Mouse (Mus musculus): ENCODE measurements around the gene Peli3.
A peak's percentile ranks its signal among the peaks of the same experiment; 100 is the strongest.

The Peli3 gene

DNA sequence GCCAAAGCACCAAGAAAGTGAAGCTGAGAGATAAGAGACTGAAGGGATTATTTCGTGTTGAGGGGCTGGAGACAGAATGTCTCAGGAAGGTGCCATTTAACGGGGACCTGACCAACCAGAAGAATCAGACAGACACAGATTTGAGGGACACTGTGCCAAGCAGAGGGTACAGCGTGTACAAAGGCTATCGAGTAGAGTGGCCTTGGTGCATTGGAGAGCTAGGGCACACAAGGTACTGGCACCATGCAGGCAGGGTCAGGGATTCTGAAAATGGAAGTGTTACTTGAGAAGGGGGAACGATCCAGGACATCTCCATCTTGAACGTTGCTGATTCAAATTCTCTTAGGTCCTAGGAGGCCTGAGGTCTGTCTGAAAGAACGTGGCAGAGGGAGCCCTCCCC is 33.6 kb downstream of the Peli3 start:
- DNase-seq (ENCODE audit: low read depth), result no peak

DNA sequence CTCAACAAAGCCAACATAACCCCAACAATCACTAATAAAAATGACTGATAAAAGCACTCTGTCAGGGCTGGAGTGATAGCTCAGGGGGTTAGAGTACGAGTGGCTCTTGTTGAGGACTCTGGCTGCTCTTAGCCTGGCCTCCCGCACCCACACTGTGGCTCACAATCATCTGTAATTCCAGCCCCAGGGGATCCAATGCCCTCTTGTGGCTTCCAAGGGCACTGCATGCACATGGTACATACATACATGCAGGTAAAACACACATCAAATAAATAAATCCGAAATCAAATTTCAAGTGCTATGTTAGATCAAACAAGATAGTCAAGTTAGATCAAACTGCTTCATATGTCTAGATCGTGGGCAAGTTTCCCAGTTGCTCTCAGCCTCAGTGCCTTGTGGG is 34.8 kb downstream of the Peli3 start:
- no peak for DNase-seq (ENCODE audit: low read depth)

DNA sequence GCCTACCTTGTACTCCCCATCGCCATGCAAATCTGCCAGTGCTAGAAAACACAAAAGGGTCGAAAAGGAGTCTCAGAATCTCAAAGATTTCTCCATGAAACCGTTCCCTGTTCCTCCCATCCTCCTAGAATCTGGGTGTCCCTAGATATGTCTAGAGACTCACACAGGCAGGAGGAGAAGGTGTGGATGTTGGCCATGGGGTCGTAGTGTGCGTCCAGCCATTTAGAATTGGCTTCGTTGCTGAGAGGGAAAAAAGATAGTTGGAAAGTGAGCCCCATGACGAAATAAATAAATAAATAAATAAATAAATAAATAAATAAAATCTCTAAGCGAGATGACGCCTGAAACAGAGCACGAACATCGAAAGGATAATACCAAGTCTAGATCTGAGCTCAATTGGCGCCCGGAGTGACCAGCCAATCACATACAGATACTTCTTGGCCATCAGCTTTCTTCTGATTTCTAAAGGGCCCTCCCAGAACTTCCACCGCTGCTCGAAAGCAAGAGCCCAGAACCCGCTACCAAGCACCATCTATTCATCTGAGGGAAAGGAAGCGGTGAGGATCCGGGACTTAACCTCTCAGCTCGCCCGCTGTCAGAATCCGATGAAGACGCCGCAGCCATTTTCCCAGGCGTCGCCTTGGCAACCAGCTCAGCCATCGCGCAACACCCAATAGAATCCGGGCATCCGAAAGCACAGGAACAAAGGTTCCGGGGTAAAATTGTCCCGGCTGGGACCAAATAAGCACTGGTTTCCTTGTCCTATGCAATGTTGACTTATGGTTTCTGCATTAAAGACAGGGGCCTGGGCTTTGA is 36.7 kb downstream of the Peli3 start, which contains the start of gene Bbs1:
Gene Bbs1 (minus strand): TSS at position 650 of the 816 bp plus-strand sequence.
- DNase-seq (ENCODE audit: low read depth), result peak; percentile 36

DNA sequence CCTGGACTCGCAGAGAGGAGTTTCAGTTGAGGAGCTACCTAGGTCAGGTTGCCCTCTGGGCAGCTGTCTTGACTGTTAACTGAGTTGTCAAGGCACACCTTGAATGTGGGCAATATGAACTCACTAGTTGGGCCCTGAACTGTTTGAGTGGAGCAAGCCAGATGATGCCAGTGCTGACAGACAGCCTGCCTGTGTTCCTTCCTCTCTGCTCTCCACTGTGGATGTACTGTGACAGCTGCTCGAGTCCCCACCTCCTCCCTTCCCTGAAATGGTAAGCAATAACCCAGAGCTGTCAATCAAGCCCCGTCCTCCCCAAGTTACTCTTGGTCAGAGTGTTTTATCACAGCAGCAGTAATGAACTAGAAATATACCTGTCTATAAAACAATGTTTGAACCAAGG is 43.0 kb downstream of the Peli3 start:
- DNase-seq (ENCODE audit: low read depth), result no peak

DNA sequence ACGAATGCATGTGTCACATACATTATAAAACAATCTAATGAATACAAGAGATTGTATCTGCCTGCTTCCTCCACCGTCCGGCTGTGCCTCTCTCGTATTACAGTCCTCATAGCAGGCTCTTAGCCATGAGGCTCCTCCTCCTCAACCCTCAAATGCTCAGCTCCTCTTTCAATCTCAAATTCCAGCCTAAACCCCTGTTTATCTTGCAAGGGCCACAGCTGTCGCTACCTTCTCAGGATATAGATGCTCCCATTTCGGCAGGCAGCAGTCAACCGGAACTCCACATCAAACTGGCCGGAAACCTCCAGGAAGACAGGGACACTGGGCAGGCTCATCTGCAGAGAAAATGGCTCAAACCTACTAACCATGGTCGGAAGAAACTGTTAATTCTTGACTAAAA is 44.0 kb downstream of the Peli3 start:
- no peak for DNase-seq (ENCODE audit: low read depth)

DNA sequence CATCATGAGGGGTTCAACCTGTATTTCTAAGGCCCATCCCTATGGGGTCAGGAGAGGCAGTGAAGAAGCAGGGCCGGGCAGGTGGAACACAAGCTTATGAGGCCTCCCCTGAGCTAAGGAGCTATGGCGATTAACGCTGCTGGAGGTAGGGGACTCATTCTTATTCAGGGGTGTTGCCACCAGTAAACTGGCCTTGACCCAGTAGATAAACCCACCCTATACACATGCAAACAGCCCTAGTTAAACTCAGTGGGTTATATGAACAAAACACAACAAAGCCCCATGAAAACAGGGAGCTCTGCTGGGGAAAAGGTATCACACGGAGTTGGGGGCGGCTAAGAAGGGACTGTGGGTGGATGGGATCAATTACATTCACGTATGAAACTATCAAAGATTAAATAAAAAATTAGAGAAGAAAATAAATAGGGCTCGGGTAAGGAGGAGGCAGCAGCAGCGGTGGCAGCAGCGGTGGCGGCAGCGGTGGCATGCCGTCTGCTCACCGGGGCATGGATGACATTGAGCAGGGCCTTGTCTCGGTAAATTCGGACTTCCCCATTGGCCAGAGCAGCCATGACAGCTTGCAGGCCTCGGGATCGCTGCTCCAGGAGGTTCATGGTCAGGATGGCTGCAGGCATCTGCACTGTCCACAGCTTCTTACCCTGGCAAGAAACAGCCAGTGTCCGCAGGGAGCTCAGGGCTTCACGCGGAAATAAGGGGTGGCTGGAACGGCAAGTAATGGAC is 46.0 kb downstream of the Peli3 start:
- DNase-seq (ENCODE audit: low read depth), result no peak

DNA sequence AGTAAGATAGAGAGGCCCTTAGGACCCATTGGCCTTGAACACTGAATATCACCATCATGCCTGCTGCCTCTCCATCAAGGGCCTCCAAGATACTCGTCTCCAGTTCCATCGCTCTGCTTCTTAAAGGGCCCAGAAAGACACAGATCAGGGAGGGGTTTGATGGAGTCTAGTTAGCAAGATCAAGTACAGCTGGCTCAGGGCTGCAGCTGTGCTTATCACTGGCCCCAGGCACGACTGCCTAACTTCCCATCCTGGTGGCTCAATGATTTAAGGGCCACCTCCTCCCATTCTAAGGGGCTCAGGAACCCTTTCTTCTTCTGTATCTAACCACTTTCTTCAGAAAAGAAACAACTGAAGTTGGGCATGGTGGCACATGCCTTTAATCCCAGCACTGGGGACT is 51.1 kb downstream of the Peli3 start:
- DNase-seq (ENCODE audit: low read depth), result no peak

DNA sequence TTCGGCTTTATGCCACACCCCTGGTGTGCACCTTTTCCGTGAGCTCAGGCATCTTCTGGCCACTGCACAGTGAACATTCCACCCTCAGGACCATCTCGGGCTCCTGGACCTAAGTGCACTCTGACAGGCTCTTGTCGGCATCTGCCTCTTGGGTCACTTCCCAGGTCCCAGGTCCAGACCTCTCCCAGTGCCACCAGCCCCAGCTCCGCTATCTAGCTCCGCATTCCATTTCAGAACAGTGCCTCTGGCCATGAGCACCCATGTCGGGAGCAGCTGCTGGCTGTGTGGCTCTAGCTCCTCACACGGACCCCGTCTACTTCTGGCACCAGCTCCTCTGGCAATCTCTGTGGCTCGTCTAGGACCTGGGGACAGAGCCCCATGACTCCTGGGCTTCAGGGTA is 53.1 kb downstream of the Peli3 start:
- DNase-seq (ENCODE audit: low read depth), result no peak

DNA sequence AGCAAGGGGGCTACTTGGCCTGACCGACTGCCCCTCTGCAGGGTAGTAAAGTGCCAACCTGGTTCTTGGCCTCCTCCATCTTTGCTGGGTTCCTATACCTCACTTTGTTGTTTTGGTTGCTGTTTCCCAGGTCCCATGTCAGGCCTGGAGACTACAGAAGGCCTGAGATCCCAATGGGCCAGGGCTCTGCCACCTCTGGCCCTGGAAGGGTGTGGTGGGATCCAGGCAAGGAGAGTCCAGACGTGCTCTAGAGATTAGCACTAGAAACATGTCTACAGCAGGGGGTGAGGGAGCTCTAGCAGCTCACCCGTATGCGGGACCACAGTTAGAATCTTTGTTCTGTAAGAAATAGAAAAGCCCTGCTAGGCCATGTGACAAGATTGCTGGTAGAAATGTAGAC is 59.0 kb downstream of the Peli3 start:
- no peak for DNase-seq (ENCODE audit: low read depth)

All from fibroblast of lung, adult 2 months (primary cell).